Mouse (Mus musculus): ENCODE data around the gene Gstp1. TPM values are rescaled to one million over a fixed set of nuclear protein-coding genes. Genes with fewer than 3 reads are reported as not detected.

Gstp1 gene
- polyA plus RNA-seq, 1 experiment = 745 TPM

- peaks cover 2% of the 10 kb centered on the region for H3K36me3 ChIP-seq (ENCODE audit: control insufficient read depth, insufficient read depth, low read length)
- peaks cover 15% of the 10 kb centered on the region for H3K4me1 ChIP-seq (ENCODE audit: control insufficient read depth, insufficient read depth, low read length)
- H3K27me3 ChIP-seq (replicated peaks; ENCODE audit: control insufficient read depth, insufficient read depth, low read length) = no peaks in the 10 kb centered on the region
- TF ChIP-seq CTCF (conservative IDR thresholded peaks at IDR 0.05; ENCODE audit: insufficient read depth, insufficient read length, low read depth, low read length) = no peak
- TF ChIP-seq POLR2A (IDR thresholded peaks at IDR 0.05; ENCODE audit: low read depth, low read length) = no peak
- DNase-seq = no peak
- 87% methylated on average over 9 of the region's 9 CpGs for WGBS
- H3K27ac ChIP-seq (ENCODE audit: insufficient read depth, low read depth, low read length) = no peak overlapping the region
- H3K4me3 ChIP-seq (ENCODE audit: insufficient read depth, low read depth, low read length) = no peak overlapping the region
Observed at GRCm38 (mm10) chr19:4005091-4005490, 32.7 kb downstream of the Gstp1 start.

GRCm38 (mm10) chr19:4004331-4004730 lies 33.5 kb downstream of the Gstp1 start:
- H3K36me3 ChIP-seq (ENCODE audit: control insufficient read depth, insufficient read depth, low read length) = peaks cover 2% of the 10 kb centered on the region
- TF ChIP-seq POLR2A (IDR thresholded peaks at IDR 0.05; ENCODE audit: low read depth, low read length) = no peak
- TF ChIP-seq CTCF (conservative IDR thresholded peaks at IDR 0.05; ENCODE audit: insufficient read depth, insufficient read length, low read depth, low read length) = no peak
- no peaks in the 10 kb centered on the region for H3K27me3 ChIP-seq (replicated peaks; ENCODE audit: control insufficient read depth, insufficient read depth, low read length)
- no peak overlapping the region for H3K4me3 ChIP-seq (ENCODE audit: insufficient read depth, low read depth, low read length)
- WGBS = 87% methylated on average over 15 of the region's 15 CpGs
- H3K27ac ChIP-seq (ENCODE audit: insufficient read depth, low read depth, low read length) = no peak overlapping the region
- DNase-seq = no peak
- peaks cover 18% of the 10 kb centered on the region for H3K4me1 ChIP-seq (ENCODE audit: control insufficient read depth, insufficient read depth, low read length)

- no peak for DNase-seq
- 74% methylated on average over 12 of the region's 12 CpGs for WGBS
Observed at GRCm38 (mm10) chr19:4003641-4004040, 34.1 kb downstream of the Gstp1 start.

GRCm38 (mm10) chr19:4003112-4003511 lies 34.7 kb downstream of the Gstp1 start, which contains the start of gene Doc2g:
TSS of gene Doc2g (plus strand) at chr19:4003313.
- no peak within 1 kb of the TSS for H3K4me3 ChIP-seq (ENCODE audit: insufficient read depth, low read depth, low read length)
- no peak for DNase-seq
- no peaks in the 10 kb centered on the region; the same call in 1 of the 2 replicates for H3K36me3 ChIP-seq (ENCODE audit: control insufficient read depth, insufficient read depth, low read length)
- 88% methylated on average over 1 of the region's 1 CpGs for WGBS
- TF ChIP-seq POLR2A (IDR thresholded peaks at IDR 0.05; ENCODE audit: low read depth, low read length) (no peak), CTCF (conservative IDR thresholded peaks at IDR 0.05; ENCODE audit: insufficient read depth, insufficient read length, low read depth, low read length) (no peak)
- peaks cover 18% of the 10 kb centered on the region for H3K4me1 ChIP-seq (ENCODE audit: control insufficient read depth, insufficient read depth, low read length)
- H3K27me3 ChIP-seq (replicated peaks; ENCODE audit: control insufficient read depth, insufficient read depth, low read length) = no peaks in the 10 kb centered on the region
- H3K27ac ChIP-seq (ENCODE audit: insufficient read depth, low read depth, low read length) = no peak within 1 kb of the TSS

More at GRCm38 (mm10) chr19:4003641-4004040, 34.1 kb downstream of the Gstp1 start:
- peaks cover 2% of the 10 kb centered on the region for H3K36me3 ChIP-seq (ENCODE audit: control insufficient read depth, insufficient read depth, low read length)
- no peak overlapping the region for H3K4me3 ChIP-seq (ENCODE audit: insufficient read depth, low read depth, low read length)
- no peaks in the 10 kb centered on the region for H3K27me3 ChIP-seq (replicated peaks; ENCODE audit: control insufficient read depth, insufficient read depth, low read length)
- TF ChIP-seq CTCF (conservative IDR thresholded peaks at IDR 0.05; ENCODE audit: insufficient read depth, insufficient read length, low read depth, low read length) (no peak), POLR2A (IDR thresholded peaks at IDR 0.05; ENCODE audit: low read depth, low read length) (no peak)
- H3K27ac ChIP-seq (ENCODE audit: insufficient read depth, low read depth, low read length) = no peak overlapping the region
- H3K4me1 ChIP-seq (ENCODE audit: control insufficient read depth, insufficient read depth, low read length) = peaks cover 18% of the 10 kb centered on the region

GRCm38 (mm10) chr19:4001752-4002151 lies 36.0 kb downstream of the Gstp1 start:
- Histone ChIP-seq H3K36me3 (ENCODE audit: control insufficient read depth, insufficient read depth, low read length) (no peaks in the 10 kb centered on the region), H3K4me3 (ENCODE audit: insufficient read depth, low read depth, low read length) (no peak overlapping the region), H3K4me1 (ENCODE audit: control insufficient read depth, insufficient read depth, low read length) (peaks cover 25% of the 10 kb centered on the region), H3K27me3 (replicated peaks; ENCODE audit: control insufficient read depth, insufficient read depth, low read length) (no peaks in the 10 kb centered on the region), H3K27ac (ENCODE audit: insufficient read depth, low read depth, low read length) (no peak overlapping the region)
- DNase-seq = no peak
- no peak for TF ChIP-seq CTCF (conservative IDR thresholded peaks at IDR 0.05; ENCODE audit: insufficient read depth, insufficient read length, low read depth, low read length)
- no peak for TF ChIP-seq POLR2A (IDR thresholded peaks at IDR 0.05; ENCODE audit: low read depth, low read length)
- 86% methylated on average over 5 of the region's 5 CpGs for WGBS

- peak; percentile 15 for DNase-seq
- no peak for TF ChIP-seq CTCF (conservative IDR thresholded peaks at IDR 0.05; ENCODE audit: insufficient read depth, insufficient read length, low read depth, low read length)
- no peak for TF ChIP-seq POLR2A (IDR thresholded peaks at IDR 0.05; ENCODE audit: low read depth, low read length)
- Histone ChIP-seq H3K4me3 (ENCODE audit: insufficient read depth, low read depth, low read length) (peak overlapping the region; percentile 87), H3K4me1 (ENCODE audit: control insufficient read depth, insufficient read depth, low read length) (peaks cover 31% of the 10 kb centered on the region), H3K36me3 (ENCODE audit: control insufficient read depth, insufficient read depth, low read length) (no peaks in the 10 kb centered on the region), H3K27me3 (replicated peaks; ENCODE audit: control insufficient read depth, insufficient read depth, low read length) (no peaks in the 10 kb centered on the region), H3K27ac (ENCODE audit: insufficient read depth, low read depth, low read length) (peak overlapping the region; percentile 90)
- WGBS = 21% methylated on average over 17 of the region's 17 CpGs
Observed at GRCm38 (mm10) chr19:4000949-4001525, 36.7 kb downstream of the Gstp1 start.

- no peaks in the 10 kb centered on the region for H3K27me3 ChIP-seq (replicated peaks; ENCODE audit: control insufficient read depth, insufficient read depth, low read length)
- H3K4me3 ChIP-seq (ENCODE audit: insufficient read depth, low read depth, low read length) = peak within 1 kb of the TSS; percentile 87
- peaks cover 31% of the 10 kb centered on the region for H3K4me1 ChIP-seq (ENCODE audit: control insufficient read depth, insufficient read depth, low read length)
- peak within 1 kb of the TSS; percentile 90 for H3K27ac ChIP-seq (ENCODE audit: insufficient read depth, low read depth, low read length)
- DNase-seq = peak; percentile 99
- no peaks in the 10 kb centered on the region for H3K36me3 ChIP-seq (ENCODE audit: control insufficient read depth, insufficient read depth, low read length)
- WGBS = under 1% methylated on average over 64 of the region's 64 CpGs
- peak; percentile 82 for TF ChIP-seq CTCF (conservative IDR thresholded peaks at IDR 0.05; ENCODE audit: insufficient read depth, insufficient read length, low read depth, low read length)
- peak; percentile 84 for TF ChIP-seq POLR2A (IDR thresholded peaks at IDR 0.05; ENCODE audit: low read depth, low read length)
Observed at GRCm38 (mm10) chr19:4000119-4000900, 37.5 kb downstream of the Gstp1 start, which contains the start of the genes Nudt8 and Gm49405. TSS of gene Nudt8 (plus strand) at chr19:4000580. TSS of gene Gm49405 (plus strand) at chr19:4000626.

Measured in kidney, adult 2 months (tissue).